Mouse (Mus musculus): Measurements from ENCODE around the gene Mthfsl. TPM values are rescaled to one million over a fixed set of nuclear protein-coding genes. Genes with fewer than 3 reads are reported as not detected.
"Not testable (repeated sequence)": the region's sequence is repeated elsewhere in the genome, so short reads cannot be mapped to it uniquely, and the experiment has no call there.

Gene Mthfsl
- polyA plus RNA-seq, 1 experiment from 2014 or later = 47.1 TPM

GRCm38 (mm10) chr9:88714515-88714914, 5.6 kb downstream of the Mthfsl start:
- H3K36me3 ChIP-seq; H3K9ac ChIP-seq; H3K27ac ChIP-seq; H3K4me1 ChIP-seq; ATAC-seq (replicated peaks; ENCODE audit: low FRiP score); H3K27me3 ChIP-seq; H3K4me2 ChIP-seq; H3K9me3 ChIP-seq (replicated peaks); H3K4me3 ChIP-seq (replicated peaks): not testable (repeated sequence)
- 61% methylated on average over 5 of the region's 5 CpGs for WGBS

- H3K9ac ChIP-seq; H3K4me2 ChIP-seq; H3K36me3 ChIP-seq; H3K9me3 ChIP-seq (replicated peaks); H3K27ac ChIP-seq; H3K4me3 ChIP-seq (replicated peaks); ATAC-seq (replicated peaks; ENCODE audit: low FRiP score); H3K27me3 ChIP-seq; H3K4me1 ChIP-seq: not testable (repeated sequence)
- 71% methylated on average over 3 of the region's 3 CpGs for WGBS
Observed at GRCm38 (mm10) chr9:88712164-88712749, 7.8 kb downstream of the Mthfsl start.

DNA sequence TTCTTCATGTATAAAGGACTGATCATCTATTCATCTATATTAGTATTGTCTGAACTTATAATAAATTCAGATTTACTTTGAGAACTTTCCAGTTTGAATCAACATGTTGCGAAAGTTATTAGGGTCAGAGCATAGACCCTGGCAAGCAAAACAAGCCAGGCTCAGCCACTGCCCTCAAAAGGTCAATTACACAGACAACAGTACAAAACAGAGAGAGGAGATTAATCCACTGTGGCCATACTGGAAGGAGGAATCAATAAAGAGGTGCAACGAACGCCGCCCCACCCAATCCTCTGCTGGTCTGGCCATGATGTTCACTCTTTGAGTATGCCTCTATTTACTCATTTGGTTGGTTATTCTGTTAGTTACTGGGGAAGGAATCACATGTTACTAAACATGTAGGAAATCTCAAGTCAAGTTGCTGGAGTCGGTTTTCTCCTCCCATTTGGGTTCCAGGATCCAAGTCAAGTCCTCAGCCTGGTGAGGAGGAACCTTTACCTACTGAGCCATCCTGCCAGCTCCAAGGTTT, 9.1 kb downstream of the Mthfsl start:
- H3K9me3 ChIP-seq (replicated peaks); H3K4me3 ChIP-seq (replicated peaks); H3K36me3 ChIP-seq; H3K4me2 ChIP-seq; H3K27me3 ChIP-seq; H3K9ac ChIP-seq; ATAC-seq (replicated peaks; ENCODE audit: low FRiP score); H3K4me1 ChIP-seq; H3K27ac ChIP-seq: not testable (repeated sequence)
- 90% methylated on average over 4 of the region's 5 CpGs for WGBS

GRCm38 (mm10) chr9:88710439-88710838, 9.7 kb downstream of the Mthfsl start:
- not testable (repeated sequence) for H3K36me3 ChIP-seq; H3K4me1 ChIP-seq; H3K27ac ChIP-seq; H3K9ac ChIP-seq; H3K4me3 ChIP-seq (replicated peaks); H3K27me3 ChIP-seq; ATAC-seq (replicated peaks; ENCODE audit: low FRiP score); H3K4me2 ChIP-seq; H3K9me3 ChIP-seq (replicated peaks)
- 96% methylated on average over 2 of the region's 2 CpGs for WGBS

GRCm38 (mm10) chr9:88709794-88710193, 10.3 kb downstream of the Mthfsl start:
- 74% methylated on average over 5 of the region's 5 CpGs for WGBS

DNA sequence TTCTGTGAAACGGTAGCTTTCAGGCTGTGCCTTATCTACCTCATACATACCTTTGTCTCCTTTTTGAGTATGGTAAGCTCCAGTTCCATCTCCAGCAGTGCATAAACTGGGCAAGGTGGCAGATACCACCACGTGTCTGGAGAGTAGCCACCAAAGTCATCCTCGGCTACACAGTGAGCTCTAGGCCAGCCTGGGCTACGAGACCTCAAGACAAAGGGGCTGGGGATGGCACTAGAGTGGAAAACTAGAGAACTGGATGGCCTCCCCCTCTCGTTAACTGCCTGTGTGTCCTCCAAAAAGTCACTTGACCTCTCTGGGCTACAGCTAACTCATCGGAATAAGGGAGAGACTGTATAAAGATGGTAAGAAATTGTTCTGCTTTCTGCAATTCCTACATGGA, 10.8 kb downstream of the Mthfsl start:
- Histone ChIP-seq H3K27ac (no peak overlapping the region), H3K36me3 (no peaks in the 10 kb centered on the region), H3K4me3 (replicated peaks) (no peak overlapping the region), H3K9me3 (replicated peaks) (no peaks in the 10 kb centered on the region), H3K9ac (no peak overlapping the region), H3K27me3 (no peaks in the 10 kb centered on the region), H3K4me1 (no peaks in the 10 kb centered on the region), H3K4me2 (no peak overlapping the region)
- ATAC-seq (replicated peaks; ENCODE audit: low FRiP score) = no peak
- 82% methylated on average over 6 of the region's 6 CpGs for WGBS

More at GRCm38 (mm10) chr9:88709794-88710193, 10.3 kb downstream of the Mthfsl start:
- H3K4me1 ChIP-seq; H3K27me3 ChIP-seq; H3K9ac ChIP-seq; H3K4me3 ChIP-seq (replicated peaks); H3K9me3 ChIP-seq (replicated peaks); H3K36me3 ChIP-seq; H3K4me2 ChIP-seq; H3K27ac ChIP-seq; ATAC-seq (replicated peaks; ENCODE audit: low FRiP score): not testable (repeated sequence)

- Histone ChIP-seq H3K4me2 (no peak overlapping the region), H3K4me1 (no peaks in the 10 kb centered on the region), H3K36me3 (no peaks in the 10 kb centered on the region), H3K27me3 (no peaks in the 10 kb centered on the region), H3K27ac (no peak overlapping the region), H3K9ac (no peak overlapping the region), H3K4me3 (replicated peaks) (no peak overlapping the region), H3K9me3 (replicated peaks) (no peaks in the 10 kb centered on the region)
- WGBS = 40% methylated on average over 4 of the region's 4 CpGs
- ATAC-seq (replicated peaks; ENCODE audit: low FRiP score) = no peak
Observed at GRCm38 (mm10) chr9:88706700-88707099, 13.4 kb downstream of the Mthfsl start.

DNA sequence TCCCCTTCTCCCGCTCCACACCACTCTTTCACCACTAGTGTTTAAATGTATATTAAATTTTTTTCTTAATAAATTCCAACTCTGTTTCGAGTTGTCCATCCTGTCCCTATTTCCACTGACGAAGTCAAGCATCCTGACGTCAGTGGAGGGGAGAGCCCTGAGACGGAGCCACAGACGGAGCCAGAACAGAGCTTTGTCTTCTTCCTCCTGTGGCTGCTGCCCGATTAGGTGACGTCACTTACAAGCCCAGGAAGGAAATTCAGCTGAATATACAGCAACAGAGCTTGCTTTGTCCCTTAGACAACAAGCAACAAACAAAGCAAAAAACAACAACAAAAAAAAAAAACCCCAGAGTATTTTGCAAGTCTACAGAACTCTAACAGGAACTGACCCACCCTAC, 14.9 kb downstream of the Mthfsl start:
- H3K9ac ChIP-seq; H3K4me2 ChIP-seq; H3K36me3 ChIP-seq; H3K27ac ChIP-seq; H3K9me3 ChIP-seq (replicated peaks); H3K4me3 ChIP-seq (replicated peaks); ATAC-seq (replicated peaks; ENCODE audit: low FRiP score); H3K4me1 ChIP-seq; H3K27me3 ChIP-seq: not testable (repeated sequence)
- WGBS = 79% methylated on average over 8 of the region's 8 CpGs

GRCm38 (mm10) chr9:88698746-88699145, 21.4 kb downstream of the Mthfsl start:
- 0 out of 2 replicates have a peak, but pooled peaks have one; percentile 60 for ATAC-seq (replicated peaks; ENCODE audit: low FRiP score)
- H3K9ac ChIP-seq; H3K27me3 ChIP-seq; H3K36me3 ChIP-seq; H3K4me1 ChIP-seq; H3K27ac ChIP-seq; H3K4me2 ChIP-seq; H3K4me3 ChIP-seq (replicated peaks); H3K9me3 ChIP-seq (replicated peaks): not testable (repeated sequence)
- no CpG with 5 or more reads among the region's 2 CpGs for WGBS

DNA sequence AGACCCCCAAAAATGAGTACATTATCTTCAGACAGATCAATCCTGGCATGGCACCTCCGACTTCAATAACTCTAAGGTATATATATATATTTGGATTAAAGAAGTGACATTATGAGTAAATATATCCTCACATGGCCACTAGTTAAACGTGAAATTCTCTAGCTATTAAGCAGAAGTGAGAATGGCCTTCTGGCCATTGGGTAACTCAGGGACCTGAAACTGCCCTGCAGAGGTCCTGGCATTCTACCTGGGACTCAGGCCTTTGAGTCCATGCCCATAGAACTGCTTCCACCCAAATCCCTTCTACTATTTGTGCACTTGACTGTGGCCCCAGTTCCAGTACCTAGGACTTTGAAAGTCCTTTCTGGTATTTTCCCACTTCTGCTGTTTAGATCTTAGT, 28.8 kb downstream of the Mthfsl start:
- not testable (repeated sequence) for H3K27me3 ChIP-seq; ATAC-seq (replicated peaks; ENCODE audit: low FRiP score); H3K9me3 ChIP-seq (replicated peaks); H3K36me3 ChIP-seq; H3K4me2 ChIP-seq; H3K4me1 ChIP-seq; H3K27ac ChIP-seq; H3K9ac ChIP-seq; H3K4me3 ChIP-seq (replicated peaks)
- 90% methylated on average over 2 of the region's 2 CpGs for WGBS

DNA sequence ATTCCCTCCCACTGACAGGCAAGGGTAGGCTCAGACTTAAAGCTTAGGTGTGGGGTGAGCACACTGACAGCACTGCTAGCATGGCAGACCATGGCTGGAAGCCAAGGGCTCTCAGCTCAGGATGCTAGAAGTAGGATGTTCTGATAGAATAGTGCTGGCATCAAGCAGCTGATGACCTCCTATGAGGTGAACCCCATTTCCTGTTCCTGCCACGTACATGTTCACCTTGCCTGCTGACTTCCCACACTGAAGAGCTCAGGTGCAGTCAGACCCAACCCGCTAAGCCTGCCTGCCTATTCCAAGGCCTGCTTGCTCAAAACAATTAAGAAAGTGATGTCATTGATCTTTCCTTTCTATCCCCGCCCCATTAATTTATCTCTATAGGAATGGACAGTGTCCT, 30.6 kb downstream of the Mthfsl start:
- H3K27me3 ChIP-seq; H3K4me3 ChIP-seq (replicated peaks); H3K4me2 ChIP-seq; H3K4me1 ChIP-seq; H3K27ac ChIP-seq; H3K9me3 ChIP-seq (replicated peaks); H3K9ac ChIP-seq; H3K36me3 ChIP-seq: not testable (repeated sequence)
- ATAC-seq (replicated peaks; ENCODE audit: low FRiP score) = 0 out of 2 replicates have a peak, but pooled peaks have one; percentile 9
- WGBS = 70% methylated on average over 3 of the region's 3 CpGs

DNA sequence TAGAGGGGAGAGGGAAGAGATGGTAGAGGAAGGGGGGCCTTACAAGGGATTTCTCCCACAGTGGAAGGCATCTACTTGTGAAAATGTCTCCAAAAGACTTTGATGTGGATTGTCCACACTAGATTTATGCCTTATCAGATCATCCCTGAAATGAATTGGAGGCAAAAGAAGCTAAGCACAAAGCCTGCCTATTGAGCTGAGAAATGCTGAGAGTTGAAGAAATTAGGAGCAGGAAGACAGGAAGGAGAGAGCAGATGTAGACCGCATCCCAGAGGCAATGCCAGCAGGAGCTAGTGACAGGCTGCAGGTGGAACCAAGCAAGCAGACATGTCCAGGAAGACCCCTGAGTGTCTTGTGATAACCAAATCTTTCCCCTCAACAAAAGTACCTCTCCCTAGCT, 33.4 kb downstream of the Mthfsl start:
- H3K4me3 ChIP-seq (replicated peaks); H3K4me1 ChIP-seq; H3K27me3 ChIP-seq; H3K9ac ChIP-seq; H3K4me2 ChIP-seq; H3K9me3 ChIP-seq (replicated peaks); H3K36me3 ChIP-seq; ATAC-seq (replicated peaks; ENCODE audit: low FRiP score); H3K27ac ChIP-seq: not testable (repeated sequence)
- 76% methylated on average over 1 of the region's 1 CpGs for WGBS

DNA sequence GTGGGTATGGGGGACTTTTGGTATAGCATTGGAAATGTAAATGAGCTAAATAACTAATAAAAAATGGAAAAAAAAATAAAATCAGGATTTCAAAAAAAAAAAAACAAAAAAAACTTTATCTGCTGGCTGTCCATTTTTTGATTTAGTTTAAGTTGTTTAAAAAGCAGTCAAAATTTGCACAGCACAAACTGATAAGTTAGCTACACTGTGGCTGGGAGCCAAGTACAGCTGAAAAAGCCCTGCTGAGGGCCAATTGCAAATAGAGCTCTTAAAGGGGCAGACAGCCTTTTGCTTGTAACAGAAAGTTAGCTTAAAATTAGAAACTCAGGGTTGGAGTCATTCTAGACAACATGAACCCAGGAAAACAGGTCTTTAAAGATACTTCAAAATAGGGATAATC, 61.8 kb downstream of the Mthfsl start:
- not testable (repeated sequence) for H3K9me3 ChIP-seq (replicated peaks); ATAC-seq (replicated peaks; ENCODE audit: low FRiP score); H3K27me3 ChIP-seq; H3K27ac ChIP-seq; H3K36me3 ChIP-seq; H3K4me1 ChIP-seq; H3K4me2 ChIP-seq; H3K9ac ChIP-seq; H3K4me3 ChIP-seq (replicated peaks)

Data from kidney, embryonic 15.5 days (tissue).